Mouse (Mus musculus): ENCODE measurements around the gene Agbl3. TPM values are rescaled to one million over a fixed set of nuclear protein-coding genes. Genes with fewer than 3 reads are reported as not detected.

Gene Agbl3
- polyA plus RNA-seq, 1 experiment, result 4.7 TPM

DNA sequence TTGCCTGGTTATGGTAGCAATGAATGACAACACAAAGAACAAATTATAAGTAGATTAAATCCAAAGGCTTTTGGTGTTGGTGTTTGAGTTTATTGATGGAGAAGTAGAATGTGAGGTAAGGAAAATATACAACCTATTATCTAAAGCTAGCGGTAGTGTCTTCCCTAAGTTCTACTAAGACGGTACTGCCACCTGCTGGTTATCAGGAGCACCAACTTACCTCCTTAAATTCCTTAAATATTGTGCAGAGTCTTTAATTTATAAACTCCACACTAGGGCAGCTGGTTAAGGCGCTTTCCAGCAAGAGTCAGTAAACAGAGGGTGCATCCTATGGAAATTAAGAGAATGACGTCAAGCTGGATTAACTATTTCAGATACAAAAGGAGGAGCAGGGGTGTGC lies 20.2 kb upstream of the Agbl3 start:
- Histone ChIP-seq H3K27me3 (ENCODE audit: control insufficient read depth, insufficient read depth, low read length) (no peaks in the 10 kb centered on the region), H3K4me1 (replicated peaks; ENCODE audit: control insufficient read depth, insufficient read depth, low read length) (no peaks in the 10 kb centered on the region), H3K27ac (ENCODE audit: control insufficient read depth, insufficient read depth, low read length) (no peak overlapping the region), H3K4me3 (ENCODE audit: control insufficient read depth, insufficient read depth, low read length) (no peak overlapping the region), H3K36me3 (ENCODE audit: control insufficient read depth, insufficient read depth, low read length) (no peaks in the 10 kb centered on the region)
- DNase-seq, result peak; percentile 46
- TF ChIP-seq POLR2A (IDR thresholded peaks at IDR 0.05; ENCODE audit: control insufficient read depth, extremely low read depth, insufficient read depth, low read length, poor library complexity), result no peak
- TF ChIP-seq CTCF (IDR thresholded peaks at IDR 0.05; ENCODE audit: borderline replicate concordance, control insufficient read depth, extremely low read depth, insufficient read depth, low read length, poor library complexity), result no peak
- 46% methylated on average over 4 of the region's 4 CpGs for WGBS

- WGBS, result 97% methylated on average over 5 of the region's 5 CpGs
These were observed 14.5 kb upstream of the Agbl3 start for GRCm38 (mm10) chr6:34765721-34766120.

GRCm38 (mm10) chr6:34769984-34770383 lies 10.2 kb upstream of the Agbl3 start:
- DNase-seq, result no peak
- WGBS, result 95% methylated on average over 2 of the region's 2 CpGs
- H3K4me1 ChIP-seq (replicated peaks; ENCODE audit: control insufficient read depth, insufficient read depth, low read length), result no peaks in the 10 kb centered on the region
- H3K27me3 ChIP-seq (ENCODE audit: control insufficient read depth, insufficient read depth, low read length), result no peaks in the 10 kb centered on the region
- no peak overlapping the region for H3K4me3 ChIP-seq (ENCODE audit: control insufficient read depth, insufficient read depth, low read length)
- H3K27ac ChIP-seq (ENCODE audit: control insufficient read depth, insufficient read depth, low read length), result no peak overlapping the region
- H3K36me3 ChIP-seq (ENCODE audit: control insufficient read depth, insufficient read depth, low read length), result no peaks in the 10 kb centered on the region
- TF ChIP-seq POLR2A (IDR thresholded peaks at IDR 0.05; ENCODE audit: control insufficient read depth, extremely low read depth, insufficient read depth, low read length, poor library complexity) (no peak), CTCF (IDR thresholded peaks at IDR 0.05; ENCODE audit: borderline replicate concordance, control insufficient read depth, extremely low read depth, insufficient read depth, low read length, poor library complexity) (no peak)

More at GRCm38 (mm10) chr6:34765721-34766120, 14.5 kb upstream of the Agbl3 start:
- Histone ChIP-seq H3K36me3 (ENCODE audit: control insufficient read depth, insufficient read depth, low read length) (no peaks in the 10 kb centered on the region), H3K27ac (ENCODE audit: control insufficient read depth, insufficient read depth, low read length) (no peak overlapping the region), H3K27me3 (ENCODE audit: control insufficient read depth, insufficient read depth, low read length) (no peaks in the 10 kb centered on the region), H3K4me1 (replicated peaks; ENCODE audit: control insufficient read depth, insufficient read depth, low read length) (no peaks in the 10 kb centered on the region), H3K4me3 (ENCODE audit: control insufficient read depth, insufficient read depth, low read length) (no peak overlapping the region)
- DNase-seq, result no peak
- TF ChIP-seq POLR2A (IDR thresholded peaks at IDR 0.05; ENCODE audit: control insufficient read depth, extremely low read depth, insufficient read depth, low read length, poor library complexity) (no peak), CTCF (IDR thresholded peaks at IDR 0.05; ENCODE audit: borderline replicate concordance, control insufficient read depth, extremely low read depth, insufficient read depth, low read length, poor library complexity) (no peak)

- 84% methylated on average over 6 of the region's 6 CpGs for WGBS
- H3K36me3 ChIP-seq (ENCODE audit: control insufficient read depth, insufficient read depth, low read length), result no peaks in the 10 kb centered on the region
- no peak overlapping the region for H3K27ac ChIP-seq (ENCODE audit: control insufficient read depth, insufficient read depth, low read length)
- H3K4me3 ChIP-seq (ENCODE audit: control insufficient read depth, insufficient read depth, low read length), result no peak overlapping the region
- no peaks in the 10 kb centered on the region for H3K27me3 ChIP-seq (ENCODE audit: control insufficient read depth, insufficient read depth, low read length)
- DNase-seq, result no peak
- H3K4me1 ChIP-seq (replicated peaks; ENCODE audit: control insufficient read depth, insufficient read depth, low read length), result no peaks in the 10 kb centered on the region
- TF ChIP-seq CTCF (IDR thresholded peaks at IDR 0.05; ENCODE audit: borderline replicate concordance, control insufficient read depth, extremely low read depth, insufficient read depth, low read length, poor library complexity) (no peak), POLR2A (IDR thresholded peaks at IDR 0.05; ENCODE audit: control insufficient read depth, extremely low read depth, insufficient read depth, low read length, poor library complexity) (no peak)
These were observed 9.7 kb upstream of the Agbl3 start for GRCm38 (mm10) chr6:34770491-34770890.

GRCm38 (mm10) chr6:34776396-34776795 lies 3.8 kb upstream of the Agbl3 start:
- Histone ChIP-seq H3K36me3 (ENCODE audit: control insufficient read depth, insufficient read depth, low read length) (no peaks in the 10 kb centered on the region), H3K27me3 (ENCODE audit: control insufficient read depth, insufficient read depth, low read length) (no peaks in the 10 kb centered on the region), H3K27ac (ENCODE audit: control insufficient read depth, insufficient read depth, low read length) (no peak overlapping the region), H3K4me3 (ENCODE audit: control insufficient read depth, insufficient read depth, low read length) (no peak overlapping the region), H3K4me1 (replicated peaks; ENCODE audit: control insufficient read depth, insufficient read depth, low read length) (no peaks in the 10 kb centered on the region; the same call in 1 of the 2 replicates)
- DNase-seq, result no peak
- TF ChIP-seq CTCF (IDR thresholded peaks at IDR 0.05; ENCODE audit: borderline replicate concordance, control insufficient read depth, extremely low read depth, insufficient read depth, low read length, poor library complexity), result no peak
- TF ChIP-seq POLR2A (IDR thresholded peaks at IDR 0.05; ENCODE audit: control insufficient read depth, extremely low read depth, insufficient read depth, low read length, poor library complexity), result no peak

DNA sequence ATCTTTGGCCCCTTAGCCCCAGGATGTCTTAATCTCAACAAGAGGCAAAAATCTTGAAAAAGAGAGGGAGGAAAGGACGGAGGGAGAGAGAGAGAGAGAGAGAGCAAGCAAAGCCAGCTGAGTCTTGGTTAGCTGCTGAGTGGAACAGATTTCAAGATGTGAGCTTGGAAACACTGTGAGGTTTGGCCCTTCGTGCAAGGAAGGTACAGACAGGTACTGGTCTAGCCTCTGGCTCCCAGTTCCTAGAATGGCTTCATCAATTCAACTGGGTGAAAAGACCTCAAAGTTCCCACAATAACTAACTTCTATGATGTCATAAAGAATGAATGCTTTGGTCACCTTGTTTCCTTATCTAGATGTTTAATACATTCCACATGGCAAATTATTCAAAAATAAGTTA lies 3.1 kb upstream of the Agbl3 start:
- Histone ChIP-seq H3K4me3 (ENCODE audit: control insufficient read depth, insufficient read depth, low read length) (no peak overlapping the region), H3K27ac (ENCODE audit: control insufficient read depth, insufficient read depth, low read length) (no peak overlapping the region), H3K4me1 (replicated peaks; ENCODE audit: control insufficient read depth, insufficient read depth, low read length) (no peaks in the 10 kb centered on the region; the same call in 1 of the 2 replicates), H3K27me3 (ENCODE audit: control insufficient read depth, insufficient read depth, low read length) (no peaks in the 10 kb centered on the region), H3K36me3 (ENCODE audit: control insufficient read depth, insufficient read depth, low read length) (no peaks in the 10 kb centered on the region)
- no peak for DNase-seq
- TF ChIP-seq CTCF (IDR thresholded peaks at IDR 0.05; ENCODE audit: borderline replicate concordance, control insufficient read depth, extremely low read depth, insufficient read depth, low read length, poor library complexity) (no peak), POLR2A (IDR thresholded peaks at IDR 0.05; ENCODE audit: control insufficient read depth, extremely low read depth, insufficient read depth, low read length, poor library complexity) (no peak)
- WGBS, result 92% methylated on average over 2 of the region's 2 CpGs

Measured in thymus, adult 2 months (tissue).